Mouse (Mus musculus): Measurements from ENCODE around the gene Glod4.

Gene Glod4

DNA sequence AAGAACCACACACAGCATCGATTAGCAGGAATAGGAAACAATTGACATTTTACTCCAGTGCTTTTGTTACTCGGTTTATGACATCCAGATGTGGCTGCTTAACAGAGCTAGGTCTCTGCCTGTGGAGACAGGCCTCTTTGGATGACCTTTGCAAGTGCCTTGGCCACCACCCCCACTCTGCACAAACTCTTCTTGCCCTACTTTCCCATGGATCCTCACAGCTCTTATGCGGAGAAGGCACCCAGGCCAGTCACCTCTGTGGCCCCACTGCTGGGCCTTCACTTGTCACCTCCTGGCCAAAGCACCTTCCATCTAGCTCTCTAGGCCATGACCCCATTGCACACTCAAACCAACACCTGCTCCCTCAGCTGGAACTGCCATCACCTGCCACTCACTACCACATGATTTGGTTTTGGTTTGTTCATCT, 159.6 kb downstream of the Glod4 start:
- no peak for DNase-seq (ENCODE audit: low spot score in 2 of 2)

DNA sequence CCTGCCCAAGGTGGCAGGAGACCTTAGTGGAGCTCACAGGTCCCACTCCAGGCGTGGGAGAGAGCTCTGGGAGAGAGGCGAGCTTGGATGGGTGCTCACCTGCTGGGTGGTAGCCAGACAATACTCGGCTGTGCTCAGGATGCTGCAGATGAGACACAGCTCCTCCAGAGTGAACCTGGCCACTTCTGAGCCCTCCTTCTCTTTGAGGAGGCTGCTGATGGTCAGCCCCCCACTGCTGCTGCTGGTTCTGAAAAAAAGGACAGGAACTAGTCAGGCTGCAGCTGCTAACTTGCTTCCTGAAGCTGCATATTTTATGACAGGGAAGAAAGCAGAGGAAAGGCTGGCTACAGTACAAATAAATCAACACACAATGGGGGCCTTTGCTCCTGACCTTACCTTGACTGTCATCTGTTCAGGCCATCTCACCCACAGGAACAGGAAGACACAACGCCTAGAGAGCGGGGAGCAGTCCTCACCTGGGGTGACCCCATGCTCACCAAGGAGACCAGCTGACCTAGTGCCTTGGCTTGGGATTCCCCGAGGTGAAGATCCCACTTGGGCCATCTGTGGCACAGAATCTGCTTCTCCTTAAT, 162.4 kb downstream of the Glod4 start:
- no peak for DNase-seq (ENCODE audit: low spot score in 2 of 2)

DNA sequence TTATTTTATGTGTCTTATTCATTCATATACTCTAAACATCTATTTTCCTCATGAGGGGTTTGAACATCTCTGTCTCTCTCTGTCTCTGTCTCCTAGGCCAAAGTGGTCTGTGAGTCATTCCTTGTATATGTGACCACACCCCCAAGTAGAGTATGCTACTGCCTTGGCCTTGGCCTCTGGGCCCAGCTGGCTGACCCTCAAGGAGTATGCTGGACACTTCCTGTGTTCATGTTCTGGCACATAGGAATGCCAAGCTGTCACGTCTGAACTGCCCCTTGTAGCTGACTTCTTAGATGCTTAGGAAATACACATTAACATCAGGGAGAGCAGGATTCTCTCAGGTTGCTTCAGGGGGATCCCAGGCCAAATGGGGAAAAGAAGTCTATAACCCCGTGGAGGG, 163.2 kb downstream of the Glod4 start:
- DNase-seq (ENCODE audit: low spot score in 2 of 2) = no peak

DNA sequence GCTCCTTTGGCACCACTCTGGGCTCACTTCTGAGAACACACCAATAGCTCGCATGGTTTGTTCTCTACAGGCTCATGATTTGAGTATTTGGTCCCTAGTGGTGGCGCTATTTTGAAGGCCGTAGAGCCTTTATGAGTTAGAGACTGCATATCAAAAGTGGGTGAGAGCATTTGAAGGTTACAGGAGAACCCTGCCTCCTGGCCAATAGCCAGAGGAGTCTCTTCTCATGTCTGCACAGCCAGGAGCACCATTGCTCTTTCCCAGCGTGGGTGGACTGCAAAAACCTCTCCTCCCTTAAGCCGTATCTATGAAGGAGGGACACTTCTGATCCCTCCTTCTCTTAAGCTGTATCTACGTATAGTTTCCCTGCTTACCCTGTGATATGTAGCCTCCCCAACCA, 166.2 kb downstream of the Glod4 start:
- no peak for DNase-seq (ENCODE audit: low spot score in 2 of 2)

DNA sequence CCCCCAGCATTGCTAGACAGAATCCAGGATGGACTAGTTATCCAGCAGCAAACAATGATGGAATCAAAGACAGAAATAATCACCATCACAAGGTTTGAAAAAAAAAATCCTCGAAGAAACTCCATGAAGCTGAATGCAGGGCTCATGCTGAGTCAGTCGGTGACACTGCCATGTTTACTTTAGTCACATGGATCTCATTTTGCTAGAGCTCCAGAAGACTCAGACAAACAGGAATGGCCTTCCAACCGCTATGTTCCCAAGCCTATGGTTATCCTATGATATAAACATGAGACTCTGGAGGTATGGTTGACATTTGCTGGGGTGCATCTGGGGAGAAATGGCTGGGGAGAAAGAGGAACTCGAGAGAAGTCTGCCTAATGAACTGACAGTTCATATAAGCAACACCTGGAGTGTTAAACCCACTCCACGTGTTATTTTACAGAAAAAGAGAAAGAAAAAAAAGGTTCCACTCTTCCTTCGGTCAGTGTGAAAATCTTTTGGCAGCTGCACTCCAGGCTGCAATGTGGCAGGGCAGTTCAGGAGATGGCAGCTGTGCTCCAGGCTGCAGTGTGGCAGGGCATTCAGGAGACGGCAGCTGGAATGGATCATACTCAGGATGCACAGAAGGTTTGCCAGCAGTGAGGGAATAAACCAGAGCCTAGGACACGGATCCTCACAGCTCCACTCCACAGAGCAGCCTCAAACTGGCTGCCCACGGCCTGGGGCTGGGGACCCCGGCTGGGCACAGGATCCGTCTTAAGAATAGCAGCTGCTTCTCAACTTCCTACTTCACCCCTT, 169.0 kb downstream of the Glod4 start:
- DNase-seq (ENCODE audit: low spot score in 2 of 2) = no peak
